Mouse (Mus musculus): ENCODE measurements around the gene Itga1.

DNA sequence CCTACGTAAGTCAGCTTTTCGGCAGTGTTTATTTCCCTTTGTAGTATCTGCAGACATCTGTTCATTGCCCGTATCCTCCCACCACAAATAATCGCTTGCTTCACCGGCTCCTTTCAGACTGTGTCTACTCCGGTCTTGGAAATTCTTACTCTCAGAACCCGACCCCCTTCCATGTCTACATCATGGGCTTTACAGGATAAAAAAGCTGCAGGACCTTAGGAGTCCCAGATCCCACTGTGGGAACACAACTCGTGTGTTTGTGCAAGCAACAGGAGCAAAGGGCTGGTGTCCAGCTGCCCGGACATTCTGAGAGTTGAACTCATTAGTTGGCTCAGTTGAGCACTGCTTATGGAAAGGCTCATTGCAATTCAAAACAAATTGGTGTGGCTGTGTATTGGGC, 47.0 kb downstream of the Itga1 start:
- TF ChIP-seq EP300 (IDR thresholded peaks at IDR 0.05) (no peak), CTCF (IDR thresholded peaks at IDR 0.05) (no peak)
